Mouse (Mus musculus) heart, adult 2 months (tissue): ENCODE data around the gene Yif1a.
A peak's percentile ranks its signal among the peaks of the same experiment; 100 is the strongest.
"Not testable (repeated sequence)": the region's sequence is repeated elsewhere in the genome, so short reads cannot be mapped to it uniquely, and the experiment has no call there.

Experiments
- CTCF ChIP-seq: fragments of 200-600 bp; IDR thresholded peaks from 2 replicates; pipeline ENCODE4 v1.8.1; 2022; ENCODE audit warnings: antibody characterized with exemption, mild to moderate bottlenecking, moderate library complexity
- POLR2A ChIP-seq: fragments of 200-500 bp; IDR thresholded peaks from 2 replicates; pipeline ENCODE4 v1.6.1; 2011; ENCODE audit warnings: mild to moderate bottlenecking, low read depth, low read length, control low read depth; ENCODE audit not compliant: insufficient read depth

- not testable (repeated sequence) for TF ChIP-seq POLR2A
- peak; percentile 34 for TF ChIP-seq CTCF
Measured at GRCm38 (mm10) chr19:5086533-5086932, 1.8 kb upstream of the Yif1a start.
